Mouse (Mus musculus) Patski (cell line): Measurements from ENCODE around the gene Ros1. TPM values are rescaled to one million over a fixed set of nuclear protein-coding genes. Genes with fewer than 3 reads are reported as not detected.

ENCODE experiments used
- ATAC-seq: fragments of 100-300 bp; one replicate; pipeline ENCODE4 v1.8.0; 2021
- CTCF ChIA-PET: fragments of 350-600 bp; sonication (Branson Sonifier 250); formaldehyde crosslinking; loops from one replicate; lab custom pipeline; 2022; ENCODE audit warnings: inconsistent platforms; lab: Charles Lee
- POLR2A ChIA-PET: fragments of 350-600 bp; sonication (Branson Sonifier 250); formaldehyde crosslinking; loops from one replicate; lab custom pipeline; 2022; ENCODE audit warnings: antibody characterized with exemption, inconsistent platforms; lab: Charles Lee
- DNase-seq: peaks from one replicate; pipeline ENCODE4 v3.0.0-alpha.2; 2011; ENCODE audit warnings: low read depth, low spot score
- H3K27me3 ChIP-seq: fragments of 371-371 bp; one replicate; pipeline ENCODE4 v1.5.1; 2021
- CTCF ChIP-seq: fragments of 100-300 bp; IDR thresholded peaks from one replicate; pipeline ENCODE4 v1.5.1; 2021
- in situ Hi-C: fragments of 300-500 bp; cut with MboI; formaldehyde crosslinking; loops from 3 replicates; pipeline ENCODE4 v1.11.1; 2018; ENCODE audit warnings: low pct_unique_long_range_greater_than_20kb, mixed read lengths
- polyA plus RNA-seq: library from polyadenylated mRNA; unstranded; gene quantifications from one replicate; pipeline ENCODE4 v1.2.3, GENCODE M21; 2021

Gene Ros1
- polyA plus RNA-seq, 1 experiment from 2014 or later: 0.03 TPM

- no peaks in the 10 kb centered on the region for H3K27me3 ChIP-seq
- CTCF ChIA-PET: no interaction called here
- no peak for ATAC-seq
- DNase-seq: no peak
- in situ Hi-C loops: no loop called here
- no peak for TF ChIP-seq CTCF
- POLR2A ChIA-PET: no interaction called here
Observed at GRCm38 (mm10) chr10:52219600-52219999, 24.6 kb upstream of the Ros1 start.

DNA sequence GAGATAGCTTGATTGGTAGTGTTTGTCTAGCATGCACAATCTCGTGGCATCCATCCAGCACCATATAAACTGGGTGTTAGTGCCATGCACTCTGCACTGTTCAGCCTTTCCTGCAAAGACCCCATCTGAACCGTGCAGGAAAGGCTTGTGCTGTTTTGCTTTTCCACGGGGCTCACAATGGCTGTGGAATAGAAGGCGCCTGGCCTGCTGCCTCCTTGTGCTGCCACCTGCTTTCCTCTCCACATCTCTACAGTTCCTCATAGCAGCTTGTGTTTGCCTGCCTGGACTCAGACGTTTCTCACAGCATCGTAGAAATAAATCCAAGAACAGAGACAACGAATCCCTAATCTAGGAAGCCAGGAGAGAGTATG lies 22.5 kb upstream of the Ros1 start:
- in situ Hi-C loops: no loop called here
- no peak for ATAC-seq
- POLR2A ChIA-PET: no interaction called here
- no peaks in the 10 kb centered on the region for H3K27me3 ChIP-seq
- no peak for DNase-seq
- CTCF ChIA-PET: interaction anchor here (0.8 to 3.6 kb wide), 12 partner anchors 13 to 164 kb away, joined by 3 to 22 read pairs (median 8); partner anchors contain the start of genes Gm26741, Gopc and Ros1
- no peak for TF ChIP-seq CTCF

GRCm38 (mm10) chr10:52216797-52217563 lies 21.9 kb upstream of the Ros1 start:
- POLR2A ChIA-PET: no interaction called here

GRCm38 (mm10) chr10:52215267-52215818 lies 20.3 kb upstream of the Ros1 start:
- no peaks in the 10 kb centered on the region for H3K27me3 ChIP-seq
- ATAC-seq: no peak
- ChIA-PET CTCF (interaction anchor here (0.8 to 3.6 kb wide), 9 partner anchors 11 to 176 kb away, joined by 3 to 22 read pairs (median 4); partner anchors contain the start of gene Gopc), POLR2A (no interaction called here)
- DNase-seq: no peak
- no peak for TF ChIP-seq CTCF
- in situ Hi-C loops: no loop called here

More at GRCm38 (mm10) chr10:52216797-52217563, 21.9 kb upstream of the Ros1 start:
- in situ Hi-C loops: no loop called here
- DNase-seq (no peak), ATAC-seq (peak; percentile 83)
- no peaks in the 10 kb centered on the region for H3K27me3 ChIP-seq
- peak; percentile 90 for TF ChIP-seq CTCF
- CTCF ChIA-PET: interaction anchor here (0.7 to 3.6 kb wide), 21 partner anchors 12 to 192 kb away, joined by 3 to 22 read pairs (median 4); partner anchors contain the start of genes Gm26741, Gopc and Ros1

- ChIA-PET CTCF (interaction anchor here (0.7 to 1.7 kb wide), 5 partner anchors 11 to 132 kb away, joined by 3 to 6 read pairs (median 3); no protein-coding TSS in a partner anchor), POLR2A (no interaction called here)
- no peaks in the 10 kb centered on the region for H3K27me3 ChIP-seq
- DNase-seq (no peak), ATAC-seq (no peak)
- TF ChIP-seq CTCF: no peak
- in situ Hi-C loops: no loop called here
Observed at GRCm38 (mm10) chr10:52204006-52204405, 9.0 kb upstream of the Ros1 start.

DNA sequence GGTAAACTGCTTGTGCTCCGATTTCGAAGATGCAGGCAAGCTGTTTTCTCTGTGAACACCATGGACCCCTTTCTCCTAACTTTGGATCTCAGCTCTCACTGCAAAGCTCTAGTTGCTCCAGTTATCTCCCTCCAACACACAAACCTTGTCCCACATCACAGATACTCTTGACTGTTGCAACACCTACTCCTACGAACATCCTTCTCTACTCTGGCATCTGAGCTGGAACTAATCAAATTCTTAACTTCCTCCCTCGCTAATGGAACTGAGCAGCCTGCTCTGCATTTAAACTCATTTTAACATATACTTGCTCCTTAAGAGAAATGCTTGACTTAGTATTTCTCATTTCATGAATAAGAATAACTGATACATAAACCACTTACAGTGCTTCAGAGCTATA lies 9.1 kb downstream of the Ros1 start:
- DNase-seq: no peak
- ChIA-PET CTCF (no interaction called here), POLR2A (no interaction called here)
- in situ Hi-C loops: no loop called here
- peaks cover 5% of the 10 kb centered on the region for H3K27me3 ChIP-seq
- TF ChIP-seq CTCF: no peak
- ATAC-seq: no peak

DNA sequence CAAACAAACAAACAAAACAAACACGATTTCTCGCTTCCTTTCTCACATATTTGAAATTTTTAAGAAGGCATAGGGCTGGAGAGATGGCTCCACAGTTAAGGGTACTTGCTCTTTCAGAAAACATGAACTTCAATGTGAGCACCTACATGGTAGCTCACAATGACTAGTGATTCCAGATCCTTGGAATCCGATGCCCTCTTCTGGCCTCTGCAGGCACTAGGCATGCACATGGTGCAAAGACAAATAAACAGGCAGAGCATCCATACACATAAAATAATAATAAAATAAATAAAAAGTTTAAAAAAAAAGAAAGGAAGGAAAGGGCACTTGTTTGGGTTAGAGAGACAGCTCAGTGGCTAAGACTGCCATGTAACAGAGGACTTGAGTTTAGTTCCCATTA lies 12.2 kb downstream of the Ros1 start:
- H3K27me3 ChIP-seq: peaks cover 5% of the 10 kb centered on the region
- POLR2A ChIA-PET: no interaction called here
- ATAC-seq (no peak), DNase-seq (no peak)
- in situ Hi-C loops: no loop called here
- CTCF ChIA-PET: interaction anchor here (1.0 to 1.4 kb wide), 6 partner anchors 10 to 390 kb away, joined by 3 to 5 read pairs (median 4); no protein-coding TSS in a partner anchor
- peak; percentile 56 for TF ChIP-seq CTCF

- ChIA-PET CTCF (interaction anchor here (2.0 kb wide), 1 partner anchor 13 kb away, joined by 4 read pairs; no protein-coding TSS in a partner anchor), POLR2A (interaction anchor here (0.5 to 0.6 kb wide), 2 partner anchors 58 to 220 kb away, joined by 3 to 9 read pairs; no protein-coding TSS in a partner anchor)
- DNase-seq (no peak), ATAC-seq (no peak)
- no peak for TF ChIP-seq CTCF
- no peaks in the 10 kb centered on the region for H3K27me3 ChIP-seq
- in situ Hi-C loops: no loop called here
Observed at GRCm38 (mm10) chr10:52174376-52174775, 20.7 kb downstream of the Ros1 start.

GRCm38 (mm10) chr10:52170489-52170888 lies 24.6 kb downstream of the Ros1 start:
- in situ Hi-C loops: no loop called here
- DNase-seq (no peak), ATAC-seq (no peak)
- POLR2A ChIA-PET: no interaction called here
- H3K27me3 ChIP-seq: no peaks in the 10 kb centered on the region
- TF ChIP-seq CTCF: no peak
- CTCF ChIA-PET: interaction anchor here (0.8 kb wide), 1 partner anchor 9 kb away, joined by 3 read pairs; no protein-coding TSS in a partner anchor

- in situ Hi-C loops: no loop called here
- ChIA-PET POLR2A (no interaction called here), CTCF (no interaction called here)
- DNase-seq: no peak
- TF ChIP-seq CTCF: no peak
- no peaks in the 10 kb centered on the region for H3K27me3 ChIP-seq
- no peak for ATAC-seq
Observed at GRCm38 (mm10) chr10:52169841-52170240, 25.2 kb downstream of the Ros1 start.

DNA sequence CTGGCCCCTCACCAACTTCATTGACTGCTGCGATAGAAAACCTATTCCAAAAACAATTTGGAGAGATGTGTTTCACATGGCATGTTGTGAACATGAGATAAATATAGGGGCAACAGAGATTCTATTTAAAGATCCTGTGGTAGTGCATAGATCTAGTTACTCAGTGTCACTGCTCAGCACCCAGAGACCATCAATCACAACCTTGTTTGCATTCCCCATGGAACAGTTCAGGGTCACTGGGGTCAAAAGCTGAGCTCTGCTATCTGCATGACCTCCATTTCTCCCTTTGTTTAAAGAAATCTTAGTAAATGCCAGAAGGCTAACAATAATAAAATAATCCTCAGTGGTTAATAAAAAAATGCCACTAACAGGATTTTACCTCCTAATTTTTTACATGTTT lies 29.7 kb downstream of the Ros1 start:
- ATAC-seq (no peak), DNase-seq (no peak)
- ChIA-PET POLR2A (no interaction called here), CTCF (no interaction called here)
- peaks cover 17% of the 10 kb centered on the region for H3K27me3 ChIP-seq
- in situ Hi-C loops: no loop called here
- no peak for TF ChIP-seq CTCF
